Mouse (Mus musculus): ENCODE data around the gene Gm14085.

DNA sequence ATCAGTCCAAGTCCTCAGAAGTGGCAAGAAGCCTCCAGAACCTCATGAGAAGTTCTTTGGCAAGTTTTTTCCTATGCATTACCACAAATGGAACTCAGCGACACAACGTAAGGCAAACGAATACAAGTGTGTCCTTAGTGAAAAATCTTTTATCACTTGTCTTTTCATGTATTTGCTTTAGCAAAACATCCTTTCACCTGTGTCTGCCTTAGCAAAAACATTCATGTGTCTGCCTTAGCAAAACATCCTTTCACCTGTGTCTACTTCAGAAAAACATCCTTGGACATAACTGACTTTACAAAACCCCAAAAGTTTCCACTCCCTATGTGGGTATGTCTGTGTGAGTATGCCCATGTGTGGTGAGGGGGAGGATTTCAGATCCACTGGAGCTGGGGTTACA lies 15.5 kb upstream of the Gm14085 start:
- TF ChIP-seq POLR2A (IDR thresholded peaks at IDR 0.05; ENCODE audit: insufficient read depth, low read depth, low read length): no peak
- TF ChIP-seq CTCF (IDR thresholded peaks at IDR 0.05): no peak
- TF ChIP-seq EP300 (IDR thresholded peaks at IDR 0.05; ENCODE audit: insufficient read depth, low read depth, low read length): no peak
